Mouse (Mus musculus): ENCODE measurements around the gene Picalm.
"Not testable (repeated sequence)": the region's sequence is repeated elsewhere in the genome, so short reads cannot be mapped to it uniquely, and the experiment has no call there.

Picalm gene

GRCm38 (mm10) chr7:90131376-90131651 lies 1.3 kb downstream of the Picalm start:
- DNase-seq (ENCODE audit: low read depth in 2 of 2, low spot score in 2 of 2): no peak

- no peak for DNase-seq (ENCODE audit: low read depth in 2 of 2, low spot score in 2 of 2)
Observed at GRCm38 (mm10) chr7:90131831-90132241, 1.8 kb downstream of the Picalm start.

- no peak for DNase-seq (ENCODE audit: low read depth in 2 of 2, low spot score in 2 of 2)
Observed at GRCm38 (mm10) chr7:90132322-90132721, 2.3 kb downstream of the Picalm start.

- no peak for DNase-seq (ENCODE audit: low read depth in 2 of 2, low spot score in 2 of 2)
Observed at GRCm38 (mm10) chr7:90136736-90137135, 6.7 kb downstream of the Picalm start.

- peak in 1 of 2 experiments; percentile 15 for DNase-seq (ENCODE audit: low read depth in 2 of 2, low spot score in 2 of 2)
Observed at GRCm38 (mm10) chr7:90138359-90138758, 8.3 kb downstream of the Picalm start.

- no peak for DNase-seq (ENCODE audit: low read depth in 2 of 2, low spot score in 2 of 2)
Observed at GRCm38 (mm10) chr7:90140290-90140689, 10.3 kb downstream of the Picalm start.

GRCm38 (mm10) chr7:90144275-90144674 lies 14.3 kb downstream of the Picalm start:
- DNase-seq (ENCODE audit: low read depth in 2 of 2, low spot score in 2 of 2): no peak

GRCm38 (mm10) chr7:90144971-90145370 lies 15.0 kb downstream of the Picalm start:
- no peak for DNase-seq (ENCODE audit: low read depth in 2 of 2, low spot score in 2 of 2)

GRCm38 (mm10) chr7:90145376-90145775 lies 15.4 kb downstream of the Picalm start:
- no peak for DNase-seq (ENCODE audit: low read depth in 2 of 2, low spot score in 2 of 2)

GRCm38 (mm10) chr7:90145897-90146296 lies 15.9 kb downstream of the Picalm start:
- no peak for DNase-seq (ENCODE audit: low read depth in 2 of 2, low spot score in 2 of 2)

- DNase-seq (ENCODE audit: low read depth in 2 of 2, low spot score in 2 of 2): no peak
Observed at GRCm38 (mm10) chr7:90146321-90146720, 16.3 kb downstream of the Picalm start.

GRCm38 (mm10) chr7:90148023-90148422 lies 18.0 kb downstream of the Picalm start:
- no peak for DNase-seq (ENCODE audit: low read depth in 2 of 2, low spot score in 2 of 2)

- no peak for DNase-seq (ENCODE audit: low read depth in 2 of 2, low spot score in 2 of 2)
Observed at GRCm38 (mm10) chr7:90148516-90148915, 18.5 kb downstream of the Picalm start.

- peak; percentile 47 to 59 for DNase-seq (ENCODE audit: low read depth in 2 of 2, low spot score in 2 of 2)
Observed at GRCm38 (mm10) chr7:90150311-90150710, 20.3 kb downstream of the Picalm start.

- DNase-seq (ENCODE audit: low read depth in 2 of 2, low spot score in 2 of 2): no peak
Observed at GRCm38 (mm10) chr7:90158034-90158433, 28.0 kb downstream of the Picalm start.

- no peak for DNase-seq (ENCODE audit: low read depth in 2 of 2, low spot score in 2 of 2)
Observed at GRCm38 (mm10) chr7:90160598-90160997, 30.6 kb downstream of the Picalm start.

GRCm38 (mm10) chr7:90164276-90164675 lies 34.3 kb downstream of the Picalm start:
- DNase-seq (ENCODE audit: low read depth in 2 of 2, low spot score in 2 of 2): no peak

- DNase-seq (ENCODE audit: low read depth in 2 of 2, low spot score in 2 of 2): no peak
Observed at GRCm38 (mm10) chr7:90165970-90166369, 36.0 kb downstream of the Picalm start.

- not testable (repeated sequence) for DNase-seq (ENCODE audit: low read depth in 2 of 2, low spot score in 2 of 2)
Observed at GRCm38 (mm10) chr7:90167777-90168176, 37.8 kb downstream of the Picalm start.

GRCm38 (mm10) chr7:90173778-90174177 lies 43.8 kb downstream of the Picalm start:
- no peak for DNase-seq (ENCODE audit: low read depth in 2 of 2, low spot score in 2 of 2)

- DNase-seq (ENCODE audit: low read depth in 2 of 2, low spot score in 2 of 2): no peak
Observed at GRCm38 (mm10) chr7:90175576-90175975, 45.6 kb downstream of the Picalm start.

- no peak for DNase-seq (ENCODE audit: low read depth in 2 of 2, low spot score in 2 of 2)
Observed at GRCm38 (mm10) chr7:90180635-90181034, 50.6 kb downstream of the Picalm start.

GRCm38 (mm10) chr7:90200251-90200650 lies 70.2 kb downstream of the Picalm start:
- no peak for DNase-seq (ENCODE audit: low read depth in 2 of 2, low spot score in 2 of 2)

GRCm38 (mm10) chr7:90201877-90202465 lies 72.0 kb downstream of the Picalm start:
- no peak for DNase-seq (ENCODE audit: low read depth in 2 of 2, low spot score in 2 of 2)

Measured in CD8-positive naive resting alpha-beta T cell, adult 2 months (primary cell).